Mouse (Mus musculus) hindbrain, embryonic 12.5 days (tissue): ENCODE results near the gene Unc5c. TPM values are rescaled to one million over a fixed set of nuclear protein-coding genes. Genes with fewer than 3 reads are reported as not detected.

Experiments
- ATAC-seq: fragments of 200-750 bp; cut with Nextera tagmentation; 2 replicates; pipeline ENCODE4 v1.8.0; 2017; ENCODE audit warnings: moderate TSS enrichment; ENCODE audit not compliant: low FRiP score
- H3K27ac ChIP-seq: fragments of 300-500 bp; sonication (generic); 2 replicates; pipeline ENCODE4 v1.5.1; 2016; ENCODE audit warnings: mild to moderate bottlenecking
- H3K27me3 ChIP-seq: fragments of 300-500 bp; sonication (generic); 2 replicates; pipeline ENCODE4 v1.6.1; 2016; ENCODE audit warnings: mild to moderate bottlenecking
- H3K36me3 ChIP-seq: fragments of 300-500 bp; sonication (generic); 2 replicates; pipeline ENCODE4 v1.6.1; 2016; ENCODE audit warnings: mild to moderate bottlenecking
- H3K4me1 ChIP-seq: fragments of 300-500 bp; sonication (generic); 2 replicates; pipeline ENCODE4 v1.6.1; 2016
- H3K4me2 ChIP-seq: fragments of 300-500 bp; sonication (generic); replicated peaks from 2 replicates; pipeline ENCODE4 v1.6.1; 2016; ENCODE audit warnings: mild to moderate bottlenecking
- H3K4me3 ChIP-seq: fragments of 300-500 bp; sonication (generic); 2 replicates; pipeline ENCODE4 v1.5.1; 2016; ENCODE audit warnings: mild to moderate bottlenecking
- H3K9ac ChIP-seq: fragments of 300-500 bp; sonication (generic); 2 replicates; pipeline ENCODE4 v1.6.1; 2016; ENCODE audit warnings: mild to moderate bottlenecking, moderate library complexity
- H3K9me3 ChIP-seq: fragments of 300-500 bp; sonication (generic); replicated peaks from 2 replicates; pipeline ENCODE4 v1.6.1; 2016; ENCODE audit warnings: mild to moderate bottlenecking
- WGBS: fragments of 180-500 bp; shearing (Covaris S2); methylation state at CpG from one replicate; pipeline ENCODE4 v1.1.7; 2016; 5-methylcytosine and 5-hydroxymethylcytosine counted together
- polyA plus RNA-seq: library from polyadenylated mRNA; unstranded; fragments of >200 nt; fragmentation: Nextera tagmentation; extraction: Ambion mirVana; gene quantifications from 2 replicates; pipeline ENCODE4 v1.2.1, GENCODE M21; 2016

Unc5c gene
- polyA plus RNA-seq, 1 experiment from 2014 or later = 21.7 TPM

GRCm38 (mm10) chr3:141529599-141529998 lies 64.6 kb downstream of the Unc5c start:
- Histone ChIP-seq H3K4me2 (no peak overlapping the region), H3K9me3 (no peaks in the 10 kb centered on the region), H3K27ac (no peak overlapping the region), H3K4me1 (no peaks in the 10 kb centered on the region), H3K36me3 (no peaks in the 10 kb centered on the region), H3K9ac (no peak overlapping the region), H3K4me3 (no peak overlapping the region), H3K27me3 (no peaks in the 10 kb centered on the region)
- ATAC-seq = no peak

GRCm38 (mm10) chr3:141533861-141534260 lies 68.8 kb downstream of the Unc5c start:
- 80% methylated on average over 5 of the region's 5 CpGs for WGBS
- H3K27ac ChIP-seq = no peak overlapping the region
- ATAC-seq = no peak

GRCm38 (mm10) chr3:141536857-141537256 lies 71.8 kb downstream of the Unc5c start:
- no peaks in the 10 kb centered on the region for H3K9me3 ChIP-seq
- no peak for ATAC-seq
- no peaks in the 10 kb centered on the region for H3K36me3 ChIP-seq
- H3K4me3 ChIP-seq = no peak overlapping the region
- no peaks in the 10 kb centered on the region for H3K4me1 ChIP-seq
- H3K27ac ChIP-seq = no peak overlapping the region
- H3K4me2 ChIP-seq = no peak overlapping the region
- WGBS = 66% methylated on average over 5 of the region's 5 CpGs
- H3K9ac ChIP-seq = no peak overlapping the region
- H3K27me3 ChIP-seq = no peaks in the 10 kb centered on the region

More at GRCm38 (mm10) chr3:141533861-141534260, 68.8 kb downstream of the Unc5c start:
- Histone ChIP-seq H3K4me3 (no peak overlapping the region), H3K9ac (no peak overlapping the region), H3K27me3 (no peaks in the 10 kb centered on the region), H3K36me3 (no peaks in the 10 kb centered on the region), H3K9me3 (no peaks in the 10 kb centered on the region), H3K4me1 (no peaks in the 10 kb centered on the region), H3K4me2 (no peak overlapping the region)

GRCm38 (mm10) chr3:141538120-141538519 lies 73.1 kb downstream of the Unc5c start:
- Histone ChIP-seq H3K27ac (no peak overlapping the region), H3K4me1 (no peaks in the 10 kb centered on the region), H3K9ac (no peak overlapping the region), H3K4me2 (no peak overlapping the region), H3K4me3 (no peak overlapping the region), H3K36me3 (no peaks in the 10 kb centered on the region), H3K27me3 (no peaks in the 10 kb centered on the region), H3K9me3 (no peaks in the 10 kb centered on the region)
- 79% methylated on average over 1 of the region's 1 CpGs for WGBS
- no peak for ATAC-seq

- Histone ChIP-seq H3K36me3 (no peaks in the 10 kb centered on the region), H3K27me3 (no peaks in the 10 kb centered on the region), H3K4me2 (no peak overlapping the region), H3K9me3 (no peaks in the 10 kb centered on the region), H3K9ac (no peak overlapping the region), H3K27ac (no peak overlapping the region), H3K4me3 (no peak overlapping the region), H3K4me1 (no peaks in the 10 kb centered on the region)
- ATAC-seq = no peak
- WGBS = 70% methylated on average over 7 of the region's 7 CpGs
These were observed 75.7 kb downstream of the Unc5c start for GRCm38 (mm10) chr3:141540749-141541148.

- H3K4me3 ChIP-seq = no peak overlapping the region
- H3K4me2 ChIP-seq = no peak overlapping the region
- no peaks in the 10 kb centered on the region for H3K36me3 ChIP-seq
- 41% methylated on average over 5 of the region's 5 CpGs for WGBS
- no peaks in the 10 kb centered on the region for H3K9me3 ChIP-seq
- H3K9ac ChIP-seq = no peak overlapping the region
- H3K27me3 ChIP-seq = no peaks in the 10 kb centered on the region
- H3K27ac ChIP-seq = no peak overlapping the region
- peaks cover 8% of the 10 kb centered on the region for H3K4me1 ChIP-seq
- ATAC-seq = no peak
These were observed 82.4 kb downstream of the Unc5c start for GRCm38 (mm10) chr3:141547341-141547814.

GRCm38 (mm10) chr3:141549661-141550060 lies 84.6 kb downstream of the Unc5c start:
- no peak overlapping the region for H3K4me2 ChIP-seq
- WGBS = 14% methylated on average over 3 of the region's 3 CpGs
- no peak overlapping the region for H3K4me3 ChIP-seq
- no peak overlapping the region for H3K27ac ChIP-seq
- no peak overlapping the region for H3K9ac ChIP-seq
- no peaks in the 10 kb centered on the region for H3K36me3 ChIP-seq
- H3K9me3 ChIP-seq = no peaks in the 10 kb centered on the region
- no peaks in the 10 kb centered on the region for H3K27me3 ChIP-seq
- H3K4me1 ChIP-seq = peaks cover 8% of the 10 kb centered on the region
- ATAC-seq = no peak

- Histone ChIP-seq H3K27ac (no peak overlapping the region), H3K9ac (no peak overlapping the region), H3K36me3 (no peaks in the 10 kb centered on the region), H3K27me3 (no peaks in the 10 kb centered on the region), H3K4me2 (no peak overlapping the region), H3K4me3 (no peak overlapping the region), H3K9me3 (no peaks in the 10 kb centered on the region), H3K4me1 (peaks cover 8% of the 10 kb centered on the region)
- no peak for ATAC-seq
- WGBS = 92% methylated on average over 1 of the region's 1 CpGs
These were observed 87.9 kb downstream of the Unc5c start for GRCm38 (mm10) chr3:141552960-141553359.

- 87% methylated on average over 5 of the region's 5 CpGs for WGBS
- H3K9ac ChIP-seq = no peak overlapping the region
These were observed 92.1 kb downstream of the Unc5c start for GRCm38 (mm10) chr3:141557072-141557471.

GRCm38 (mm10) chr3:141575076-141575688 lies 110.2 kb downstream of the Unc5c start:
- 61% methylated on average over 6 of the region's 6 CpGs for WGBS
- Histone ChIP-seq H3K9ac (no peak overlapping the region), H3K9me3 (no peaks in the 10 kb centered on the region), H3K4me3 (no peak overlapping the region), H3K27me3 (peaks cover 27% of the 10 kb centered on the region), H3K27ac (no peak overlapping the region), H3K4me1 (no peaks in the 10 kb centered on the region), H3K36me3 (no peaks in the 10 kb centered on the region), H3K4me2 (no peak overlapping the region)
- no peak for ATAC-seq

More at GRCm38 (mm10) chr3:141557072-141557471, 92.1 kb downstream of the Unc5c start:
- Histone ChIP-seq H3K27ac (no peak overlapping the region), H3K4me1 (no peaks in the 10 kb centered on the region), H3K36me3 (no peaks in the 10 kb centered on the region), H3K4me3 (no peak overlapping the region), H3K4me2 (no peak overlapping the region), H3K9me3 (no peaks in the 10 kb centered on the region), H3K27me3 (no peaks in the 10 kb centered on the region)
- ATAC-seq = no peak

GRCm38 (mm10) chr3:141577382-141577781 lies 112.4 kb downstream of the Unc5c start:
- H3K9me3 ChIP-seq = no peaks in the 10 kb centered on the region
- 56% methylated on average over 2 of the region's 2 CpGs for WGBS
- no peak overlapping the region for H3K9ac ChIP-seq
- H3K27me3 ChIP-seq = peaks cover 19% of the 10 kb centered on the region
- H3K27ac ChIP-seq = no peak overlapping the region
- ATAC-seq = no peak
- H3K4me3 ChIP-seq = no peak overlapping the region
- H3K36me3 ChIP-seq = no peaks in the 10 kb centered on the region
- peaks cover 8% of the 10 kb centered on the region for H3K4me1 ChIP-seq
- H3K4me2 ChIP-seq = no peak overlapping the region

GRCm38 (mm10) chr3:141581190-141581891 lies 116.3 kb downstream of the Unc5c start:
- peaks cover 21% of the 10 kb centered on the region for H3K27me3 ChIP-seq
- peaks cover 8% of the 10 kb centered on the region for H3K4me1 ChIP-seq
- no peak overlapping the region for H3K4me3 ChIP-seq
- no peak overlapping the region for H3K27ac ChIP-seq
- peak; percentile 76; the same call in 1 of the 2 replicates for ATAC-seq
- H3K9me3 ChIP-seq = no peaks in the 10 kb centered on the region
- no peak overlapping the region for H3K9ac ChIP-seq
- H3K4me2 ChIP-seq = no peak overlapping the region
- no peaks in the 10 kb centered on the region for H3K36me3 ChIP-seq

- H3K9me3 ChIP-seq = no peaks in the 10 kb centered on the region
- H3K27me3 ChIP-seq = peaks cover 23% of the 10 kb centered on the region
- H3K4me1 ChIP-seq = peaks cover 8% of the 10 kb centered on the region
- H3K27ac ChIP-seq = no peak overlapping the region
- no peak overlapping the region for H3K4me3 ChIP-seq
- H3K36me3 ChIP-seq = no peaks in the 10 kb centered on the region
- no peak overlapping the region for H3K4me2 ChIP-seq
- ATAC-seq = peak; percentile 32; the same call in 1 of the 2 replicates
- H3K9ac ChIP-seq = no peak overlapping the region
These were observed 116.8 kb downstream of the Unc5c start for GRCm38 (mm10) chr3:141581892-141582214.
